Mouse (Mus musculus): ENCODE measurements around the gene Ndufa11. TPM values are rescaled to one million over a fixed set of nuclear protein-coding genes. Genes with fewer than 3 reads are reported as not detected.

Ndufa11 gene
- polyA plus RNA-seq, 1 experiment from 2014 or later: 406 TPM

DNA sequence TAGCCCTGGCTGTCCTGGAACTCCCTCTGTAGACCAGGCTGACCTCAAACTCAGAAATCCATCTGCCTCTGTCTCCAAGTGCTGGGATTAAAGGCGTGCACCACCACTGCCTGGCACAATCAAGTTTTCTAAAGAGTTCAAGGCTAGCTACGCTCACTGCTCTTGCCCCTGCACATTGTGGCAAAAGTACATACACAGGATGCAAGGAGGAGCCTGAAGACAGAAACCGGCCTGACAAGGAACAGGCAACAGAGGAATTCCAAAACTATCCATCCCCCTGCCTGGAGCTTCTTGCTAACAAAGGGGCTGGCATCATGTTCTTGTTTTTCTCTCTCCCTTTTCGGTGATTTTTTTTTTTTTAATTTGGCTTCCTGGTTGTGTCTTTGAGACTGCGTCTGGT is 26.6 kb downstream of the Ndufa11 start:
- ATAC-seq (ENCODE audit: insufficient read depth, low FRiP score, low TSS enrichment) (no peak), DNase-seq (ENCODE audit: low spot score) (no peak)
- Histone ChIP-seq H3K27ac (ENCODE audit: low read depth, low read length) (no peak overlapping the region), H3K4me2 (ENCODE audit: low read depth) (no peak overlapping the region), H3K4me1 (ENCODE audit: control insufficient read depth, insufficient read depth, low read length) (no peaks in the 10 kb centered on the region), H3K9ac (ENCODE audit: low read length) (no peak overlapping the region), H3K9me3 (ENCODE audit: control insufficient read depth, low read length) (no peaks in the 10 kb centered on the region), H3K4me3 (ENCODE audit: low read depth, low read length) (no peak overlapping the region), H3K36me3 (ENCODE audit: control insufficient read depth, insufficient read depth, low read length) (no peaks in the 10 kb centered on the region), H3K27me3 (ENCODE audit: control insufficient read depth, insufficient read depth, low read length) (no peaks in the 10 kb centered on the region)
- WGBS: 72% methylated on average over 5 of the region's 5 CpGs

DNA sequence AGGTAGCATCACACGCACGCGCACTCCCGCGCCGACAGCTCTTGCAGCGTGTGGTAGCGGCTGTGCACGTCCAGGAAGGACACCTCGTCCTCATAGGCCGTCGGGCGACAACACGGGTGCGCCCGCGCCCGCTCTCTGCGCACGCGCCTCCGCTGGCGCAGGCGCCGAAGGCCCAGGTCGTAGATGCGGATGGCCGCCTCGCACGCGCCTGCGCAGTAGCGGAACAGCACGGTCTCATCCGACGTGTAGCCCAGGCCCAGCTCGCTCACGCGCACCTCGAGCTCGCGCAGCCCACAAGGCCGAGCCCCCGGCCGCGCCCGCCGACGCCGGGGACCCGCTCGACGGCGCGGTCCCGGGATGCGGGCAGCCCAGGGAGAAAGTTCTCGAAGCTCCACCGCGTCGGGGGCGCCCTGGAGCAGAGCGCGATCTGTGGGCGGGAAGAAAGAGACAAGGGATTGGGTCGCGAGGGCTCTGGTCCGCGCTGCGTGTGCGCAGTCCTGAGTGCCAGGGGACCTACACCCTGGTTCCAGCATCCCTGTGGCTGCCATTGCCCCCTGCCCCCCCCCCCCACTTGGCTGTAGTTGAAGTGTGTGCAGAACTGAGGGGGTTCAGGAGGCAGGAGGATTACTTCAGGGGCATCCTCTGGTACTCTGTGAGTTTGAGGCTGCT is 34.0 kb downstream of the Ndufa11 start:
- Histone ChIP-seq H3K4me3 (ENCODE audit: low read depth, low read length) (peak overlapping the region; percentile 16; the same call in 1 of the 2 replicates), H3K27me3 (ENCODE audit: control insufficient read depth, insufficient read depth, low read length) (peaks cover 55% of the 10 kb centered on the region), H3K9me3 (ENCODE audit: control insufficient read depth, low read length) (no peaks in the 10 kb centered on the region), H3K4me2 (ENCODE audit: low read depth) (peak overlapping the region; percentile 27), H3K27ac (ENCODE audit: low read depth, low read length) (no peak overlapping the region), H3K9ac (ENCODE audit: low read length) (no peak overlapping the region; the same call in 1 of the 2 replicates), H3K4me1 (ENCODE audit: control insufficient read depth, insufficient read depth, low read length) (no peaks in the 10 kb centered on the region), H3K36me3 (ENCODE audit: control insufficient read depth, insufficient read depth, low read length) (no peaks in the 10 kb centered on the region)
- DNase-seq (ENCODE audit: low spot score): peak; percentile 83
- WGBS: 27% methylated on average over 65 of the region's 71 CpGs
- ATAC-seq (ENCODE audit: insufficient read depth, low FRiP score, low TSS enrichment): peak; percentile 56; the same call in 1 of the 2 replicates

GRCm38 (mm10) chr17:56753452-56753851 is 35.9 kb downstream of the Ndufa11 start:
- peaks cover 67% of the 10 kb centered on the region for H3K27me3 ChIP-seq (ENCODE audit: control insufficient read depth, insufficient read depth, low read length)
- 21% methylated on average over 15 of the region's 15 CpGs for WGBS
- H3K9ac ChIP-seq (ENCODE audit: low read length): no peak overlapping the region
- H3K27ac ChIP-seq (ENCODE audit: low read depth, low read length): no peak overlapping the region
- DNase-seq (ENCODE audit: low spot score): no peak
- H3K36me3 ChIP-seq (ENCODE audit: control insufficient read depth, insufficient read depth, low read length): no peaks in the 10 kb centered on the region
- H3K4me2 ChIP-seq (ENCODE audit: low read depth): no peak overlapping the region
- H3K4me3 ChIP-seq (ENCODE audit: low read depth, low read length): no peak overlapping the region
- no peak for ATAC-seq (ENCODE audit: insufficient read depth, low FRiP score, low TSS enrichment)
- peaks cover 11% of the 10 kb centered on the region for H3K4me1 ChIP-seq (ENCODE audit: control insufficient read depth, insufficient read depth, low read length)
- H3K9me3 ChIP-seq (ENCODE audit: control insufficient read depth, low read length): no peaks in the 10 kb centered on the region

- Histone ChIP-seq H3K4me1 (ENCODE audit: control insufficient read depth, insufficient read depth, low read length) (peaks cover 11% of the 10 kb centered on the region), H3K9me3 (ENCODE audit: control insufficient read depth, low read length) (no peaks in the 10 kb centered on the region), H3K27me3 (ENCODE audit: control insufficient read depth, insufficient read depth, low read length) (peaks cover 67% of the 10 kb centered on the region), H3K4me2 (ENCODE audit: low read depth) (no peak overlapping the region), H3K27ac (ENCODE audit: low read depth, low read length) (no peak overlapping the region), H3K36me3 (ENCODE audit: control insufficient read depth, insufficient read depth, low read length) (no peaks in the 10 kb centered on the region), H3K4me3 (ENCODE audit: low read depth, low read length) (no peak overlapping the region), H3K9ac (ENCODE audit: low read length) (no peak overlapping the region)
- DNase-seq (ENCODE audit: low spot score): no peak
- ATAC-seq (ENCODE audit: insufficient read depth, low FRiP score, low TSS enrichment): no peak
- 16% methylated on average over 35 of the region's 36 CpGs for WGBS
Measured at GRCm38 (mm10) chr17:56754271-56755185, 37.0 kb downstream of the Ndufa11 start.

- H3K4me3 ChIP-seq (ENCODE audit: low read depth, low read length): peak overlapping the region; percentile 40
- no peak overlapping the region for H3K27ac ChIP-seq (ENCODE audit: low read depth, low read length)
- H3K4me1 ChIP-seq (ENCODE audit: control insufficient read depth, insufficient read depth, low read length): peaks cover 11% of the 10 kb centered on the region
- H3K36me3 ChIP-seq (ENCODE audit: control insufficient read depth, insufficient read depth, low read length): no peaks in the 10 kb centered on the region
- peak; percentile 13; the same call in 1 of the 2 replicates for ATAC-seq (ENCODE audit: insufficient read depth, low FRiP score, low TSS enrichment)
- H3K9me3 ChIP-seq (ENCODE audit: control insufficient read depth, low read length): no peaks in the 10 kb centered on the region
- peak overlapping the region; percentile 79 for H3K4me2 ChIP-seq (ENCODE audit: low read depth)
- no peak for DNase-seq (ENCODE audit: low spot score)
- H3K9ac ChIP-seq (ENCODE audit: low read length): peak overlapping the region; percentile 53
- peaks cover 59% of the 10 kb centered on the region for H3K27me3 ChIP-seq (ENCODE audit: control insufficient read depth, insufficient read depth, low read length)
- WGBS: under 1% methylated on average over 38 of the region's 51 CpGs
Measured at GRCm38 (mm10) chr17:56756703-56757399, 39.3 kb downstream of the Ndufa11 start.

DNA sequence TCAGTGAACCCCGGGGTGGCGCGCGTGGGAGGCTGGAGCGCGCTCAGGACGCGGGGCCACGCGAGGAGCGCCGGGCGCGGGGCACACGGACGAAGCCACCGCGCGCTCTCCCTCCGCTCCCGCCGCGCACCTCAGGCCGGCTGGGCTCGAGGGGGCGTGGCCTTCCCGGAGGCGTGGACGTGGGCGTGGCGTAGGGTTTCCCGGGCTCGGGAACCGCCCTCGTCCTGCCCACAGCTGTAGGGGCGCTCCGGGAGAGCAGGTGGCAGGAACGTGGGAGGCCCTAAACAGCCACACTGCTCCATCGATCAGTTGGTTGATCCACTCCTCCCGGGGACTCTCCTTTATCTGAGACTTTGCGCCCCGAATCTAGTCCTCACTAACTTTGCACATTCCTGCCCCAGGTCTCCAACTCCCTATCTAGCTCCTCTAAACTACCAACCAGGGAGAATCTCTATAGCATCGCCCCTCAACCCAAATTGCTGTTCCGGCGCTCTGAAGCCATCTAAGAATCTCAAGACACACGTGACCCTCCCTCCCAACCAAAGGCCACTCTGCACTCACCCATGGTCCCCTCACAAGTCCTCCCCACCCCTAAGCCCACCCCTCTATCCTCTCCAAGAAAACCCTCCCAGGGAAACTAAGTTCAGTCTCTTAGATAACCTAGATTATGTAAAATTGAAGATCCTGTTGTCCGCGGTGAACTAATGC is 40.0 kb downstream of the Ndufa11 start, which contains the start of gene Nrtn:
Gene Nrtn, minus strand, starts transcription at position 115 of the 708 bp plus-strand sequence.
- H3K36me3 ChIP-seq (ENCODE audit: control insufficient read depth, insufficient read depth, low read length): no peaks in the 10 kb centered on the region
- peak; percentile 53; the same call in 1 of the 2 replicates for ATAC-seq (ENCODE audit: insufficient read depth, low FRiP score, low TSS enrichment)
- H3K9me3 ChIP-seq (ENCODE audit: control insufficient read depth, low read length): no peaks in the 10 kb centered on the region
- peaks cover 14% of the 10 kb centered on the region for H3K4me1 ChIP-seq (ENCODE audit: control insufficient read depth, insufficient read depth, low read length)
- peak within 1 kb of the TSS; percentile 79 for H3K4me2 ChIP-seq (ENCODE audit: low read depth)
- H3K27me3 ChIP-seq (ENCODE audit: control insufficient read depth, insufficient read depth, low read length): peaks cover 52% of the 10 kb centered on the region
- peak within 1 kb of the TSS; percentile 53 for H3K9ac ChIP-seq (ENCODE audit: low read length)
- WGBS: under 1% methylated on average over 36 of the region's 48 CpGs
- DNase-seq (ENCODE audit: low spot score): peak; percentile 86
- H3K4me3 ChIP-seq (ENCODE audit: low read depth, low read length): peak within 1 kb of the TSS; percentile 40
- H3K27ac ChIP-seq (ENCODE audit: low read depth, low read length): no peak within 1 kb of the TSS

DNA sequence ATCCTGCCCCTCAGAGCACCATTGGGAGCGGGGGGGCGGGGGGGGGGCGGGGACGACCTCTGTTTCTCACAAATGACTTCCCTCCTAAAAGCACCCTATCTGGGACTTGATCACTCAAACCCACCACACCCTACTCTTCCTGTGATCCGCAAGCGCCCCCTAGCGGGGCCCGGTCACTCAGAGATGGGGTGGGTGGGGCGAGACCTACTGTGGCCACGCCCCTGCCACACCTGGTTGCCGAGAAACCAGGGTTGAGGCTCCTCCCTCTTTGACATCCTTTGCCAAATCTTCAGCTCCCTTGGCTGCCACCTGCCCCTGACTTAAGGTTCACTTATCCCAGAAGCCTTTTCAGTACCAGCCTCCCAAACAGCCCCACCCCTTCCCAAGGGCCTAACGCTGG is 40.6 kb downstream of the Ndufa11 start:
- H3K9ac ChIP-seq (ENCODE audit: low read length): no peak overlapping the region
- peaks cover 47% of the 10 kb centered on the region for H3K27me3 ChIP-seq (ENCODE audit: control insufficient read depth, insufficient read depth, low read length)
- 7% methylated on average over 12 of the region's 12 CpGs for WGBS
- H3K27ac ChIP-seq (ENCODE audit: low read depth, low read length): no peak overlapping the region
- peaks cover 14% of the 10 kb centered on the region for H3K4me1 ChIP-seq (ENCODE audit: control insufficient read depth, insufficient read depth, low read length)
- H3K4me3 ChIP-seq (ENCODE audit: low read depth, low read length): no peak overlapping the region
- no peaks in the 10 kb centered on the region for H3K36me3 ChIP-seq (ENCODE audit: control insufficient read depth, insufficient read depth, low read length)
- no peaks in the 10 kb centered on the region for H3K9me3 ChIP-seq (ENCODE audit: control insufficient read depth, low read length)
- no peak for ATAC-seq (ENCODE audit: insufficient read depth, low FRiP score, low TSS enrichment)
- no peak overlapping the region for H3K4me2 ChIP-seq (ENCODE audit: low read depth)
- peak; percentile 65 for DNase-seq (ENCODE audit: low spot score)

DNA sequence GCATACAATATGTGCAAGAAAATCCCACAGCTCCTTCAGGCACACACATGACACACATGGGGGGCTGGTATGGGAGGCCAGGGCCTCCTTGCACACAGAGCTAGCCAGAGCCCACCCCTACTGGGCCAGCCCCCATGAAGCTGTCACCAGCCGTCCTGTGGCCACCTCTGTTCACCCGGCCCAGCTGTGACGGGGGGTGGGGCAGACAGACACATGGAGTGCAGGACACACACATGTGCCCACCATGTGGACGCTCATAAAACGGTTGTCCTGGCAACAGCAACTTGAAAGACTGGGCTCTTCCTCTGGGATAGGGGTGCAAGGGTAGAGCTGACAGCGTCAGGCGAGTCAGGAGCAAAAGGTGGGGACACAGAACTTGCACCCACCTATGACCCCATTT is 41.7 kb downstream of the Ndufa11 start:
- no peak overlapping the region for H3K27ac ChIP-seq (ENCODE audit: low read depth, low read length)
- H3K4me2 ChIP-seq (ENCODE audit: low read depth): no peak overlapping the region
- H3K4me3 ChIP-seq (ENCODE audit: low read depth, low read length): no peak overlapping the region
- ATAC-seq (ENCODE audit: insufficient read depth, low FRiP score, low TSS enrichment) (no peak), DNase-seq (ENCODE audit: low spot score) (no peak)
- H3K4me1 ChIP-seq (ENCODE audit: control insufficient read depth, insufficient read depth, low read length): peaks cover 14% of the 10 kb centered on the region
- H3K9me3 ChIP-seq (ENCODE audit: control insufficient read depth, low read length): no peaks in the 10 kb centered on the region
- WGBS: 31% methylated on average over 7 of the region's 7 CpGs
- H3K36me3 ChIP-seq (ENCODE audit: control insufficient read depth, insufficient read depth, low read length): no peaks in the 10 kb centered on the region
- no peak overlapping the region for H3K9ac ChIP-seq (ENCODE audit: low read length)
- peaks cover 35% of the 10 kb centered on the region for H3K27me3 ChIP-seq (ENCODE audit: control insufficient read depth, insufficient read depth, low read length)
